ENCODE assay signal across 12 mouse cellular contexts in the genomic region with DNA sequence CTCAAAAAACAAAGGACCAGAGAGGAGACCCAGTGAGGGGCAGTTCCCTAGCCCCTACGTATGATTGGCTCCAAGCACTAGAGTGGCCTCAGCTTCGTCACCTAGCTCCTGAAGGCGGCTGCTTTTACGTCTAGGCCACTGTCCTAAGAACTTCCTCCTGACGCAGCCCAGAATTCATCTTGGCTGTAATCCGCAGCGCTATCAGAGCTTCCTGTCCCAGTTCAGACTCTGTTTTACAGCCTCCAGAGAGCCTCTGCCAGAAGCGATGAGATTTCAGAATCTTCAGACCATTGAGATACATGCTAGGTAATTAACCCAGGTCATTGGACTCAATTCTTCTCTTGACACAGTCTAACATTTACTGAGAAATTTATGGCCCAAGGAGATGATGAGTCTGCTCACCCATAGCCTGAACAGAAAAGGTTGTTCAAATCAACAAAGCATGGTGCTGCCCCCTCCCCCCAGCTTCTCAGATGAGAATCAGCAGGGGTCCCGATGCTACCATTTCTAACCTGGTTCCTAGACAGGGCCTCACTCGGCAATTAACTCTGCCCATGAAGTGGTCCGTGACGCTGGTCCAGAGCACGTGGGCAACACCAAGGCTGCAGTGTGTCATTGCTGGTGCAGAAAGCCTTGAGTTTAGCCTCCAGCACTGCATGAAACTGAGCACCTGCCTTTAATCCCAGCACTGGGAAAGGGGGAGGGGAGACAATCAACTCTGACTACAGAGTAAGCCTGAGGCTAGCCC. TPM values are rescaled to one million over a fixed set of nuclear protein-coding genes. Genes with fewer than 3 reads are reported as not detected.
DNase-seq lines count a peak whose midpoint lies in the region; ATAC-seq lines count a peak whose summit lies in the region.
"Had no signal": no experiment of that assay in that cellular context is flagged by ENCODE, and none has a peak within 500 bp of the region (broad histone marks: within the 10 kb centered on the region; RNA-seq: fewer than 3 reads in every experiment).

No protein-coding gene starts in this region.

- 42% methylated on average over 13 of the region's 13 CpGs for WGBS in midbrain, embryonic 13.5 days
- WGBS in midbrain, embryonic 11.5 days, result 52% methylated on average over 13 of the region's 13 CpGs
- WGBS in kidney, embryonic 16.5 days, result 10% methylated on average over 13 of the region's 13 CpGs

- no peak overlapping the region for H3K27ac ChIP-seq in midbrain, embryonic 13.5 days
- no peak overlapping the region for H3K27ac ChIP-seq in midbrain, embryonic 11.5 days (ENCODE audit: low read depth, low read length)
- no peak overlapping the region for H3K27ac ChIP-seq in kidney, embryonic 16.5 days (ENCODE audit: low read length)
- H3K27ac ChIP-seq: limb, embryonic 13.5 days had no signal

- DNase-seq in midbrain, embryonic 11.5 days (ENCODE audit: low spot score, missing footprints), result no peak
- DNase-seq in retina, postnatal 1 day, result peak; percentile 52
- no peak for DNase-seq in adipocyte (ENCODE audit: low spot score)
- no peak for DNase-seq in left cerebral cortex, adult 9 months (ENCODE audit: low spot score in 2 of 2)
- DNase-seq: cerebellum, adult 9-11 months; gastrocnemius, postnatal 36 days; layer of hippocampus, adult 9-11 months had no signal

- no peak overlapping the region for H3K4me2 ChIP-seq in midbrain, embryonic 13.5 days (replicated peaks)
- no peak overlapping the region for H3K4me2 ChIP-seq in midbrain, embryonic 11.5 days
- no peak overlapping the region for H3K4me2 ChIP-seq in kidney, embryonic 16.5 days (replicated peaks; ENCODE audit: low read depth, low read length)
- H3K4me2 ChIP-seq: limb, embryonic 13.5 days had no signal

- no peak overlapping the region for H3K4me3 ChIP-seq in midbrain, embryonic 13.5 days (replicated peaks)
- no peak overlapping the region for H3K4me3 ChIP-seq in midbrain, embryonic 11.5 days (ENCODE audit: low read depth, low read length)
- no peak overlapping the region for H3K4me3 ChIP-seq in kidney, embryonic 16.5 days (ENCODE audit: low read length)
- H3K4me3 ChIP-seq: limb, embryonic 13.5 days had no signal

- ATAC-seq in midbrain, embryonic 13.5 days, result peak; percentile 57
- ATAC-seq in midbrain, embryonic 11.5 days (ENCODE audit: low FRiP score), result no peak
- 0 out of 2 replicates have a peak, but pooled peaks have one; percentile 20 for ATAC-seq in common myeloid progenitor, adult 5-6 weeks (replicated peaks; ENCODE audit: low read depth, poor library complexity, severe bottlenecking)
- ATAC-seq in kidney, embryonic 16.5 days (ENCODE audit: low FRiP score, low TSS enrichment), result peak; percentile 94

- H3K9me3 ChIP-seq in midbrain, embryonic 13.5 days, result no peaks in the 10 kb centered on the region
- no peaks in the 10 kb centered on the region for H3K9me3 ChIP-seq in midbrain, embryonic 11.5 days (ENCODE audit: control insufficient read depth, low read length)
- H3K9me3 ChIP-seq in kidney, embryonic 16.5 days (ENCODE audit: low read length), result no peaks in the 10 kb centered on the region
- H3K9me3 ChIP-seq: limb, embryonic 13.5 days had no signal

- peaks cover 36% of the 10 kb centered on the region for H3K36me3 ChIP-seq in midbrain, embryonic 13.5 days
- H3K36me3 ChIP-seq in midbrain, embryonic 11.5 days (ENCODE audit: control insufficient read depth, insufficient read depth, low read length), result peaks cover 2% of the 10 kb centered on the region; the same call in 1 of the 2 replicates
- H3K36me3 ChIP-seq in kidney, embryonic 16.5 days (ENCODE audit: insufficient read depth, low read length), result peaks cover 8% of the 10 kb centered on the region; the same call in 1 of the 2 replicates

- no peak overlapping the region for H3K9ac ChIP-seq in midbrain, embryonic 13.5 days (replicated peaks)
- H3K9ac ChIP-seq in midbrain, embryonic 11.5 days (ENCODE audit: low read length), result no peak overlapping the region
- no peak overlapping the region; the same call in 1 of the 2 replicates for H3K9ac ChIP-seq in kidney, embryonic 16.5 days (replicated peaks; ENCODE audit: low read length)
- H3K9ac ChIP-seq: limb, embryonic 13.5 days had no signal

- H3K4me1 ChIP-seq in midbrain, embryonic 13.5 days (replicated peaks), result 0 out of 2 replicates have a peak, but pooled peaks cover 6% of the 10 kb centered on the region
- H3K4me1 ChIP-seq in midbrain, embryonic 11.5 days (ENCODE audit: control insufficient read depth, insufficient read depth, low read length), result no peaks in the 10 kb centered on the region
- H3K4me1 ChIP-seq in kidney, embryonic 16.5 days (ENCODE audit: insufficient read depth, low read length), result peaks cover 6% of the 10 kb centered on the region

- no peaks in the 10 kb centered on the region; the same call in 1 of the 2 replicates for H3K27me3 ChIP-seq in midbrain, embryonic 13.5 days
- no peaks in the 10 kb centered on the region for H3K27me3 ChIP-seq in midbrain, embryonic 11.5 days (ENCODE audit: control insufficient read depth, insufficient read depth, low read length)
- no peaks in the 10 kb centered on the region for H3K27me3 ChIP-seq in kidney, embryonic 16.5 days (ENCODE audit: insufficient read depth, low read length)
- H3K27me3 ChIP-seq: limb, embryonic 13.5 days had no signal

RNA-seq across cellular contexts. Expression of a gene that starts 21.3 kb away (rescaled TPM):
- polyA plus RNA-seq in midbrain, embryonic 13.5 days (2015; fragmentation: Nextera tagmentation; extraction: Ambion mirVana), result 55.2 and 61.4 TPM in 2 replicates
- 18.1 and 19.6 TPM in 2 replicates for polyA plus RNA-seq in midbrain, embryonic 11.5 days (2014; fragmentation: Nextera tagmentation; extraction: Ambion mirVana)
- 0.41 TPM in 1 of 2 replicates, not detected in the other for total RNA-seq in common myeloid progenitor, adult 5-6 weeks (2017)
- polyA plus RNA-seq in kidney, embryonic 16.5 days (2015; fragmentation: Nextera tagmentation; extraction: Ambion mirVana), result 46.7 and 48.5 TPM in 2 replicates
- total RNA-seq: neutrophil, adult 5-6 weeks had no signal

RNA-seq across cellular contexts. Expression of a gene that starts 21.3 kb away (rescaled TPM):
- polyA plus RNA-seq in midbrain, embryonic 13.5 days (2015; fragmentation: Nextera tagmentation; extraction: Ambion mirVana), result 31.4 and 33.5 TPM in 2 replicates
- 17.6 and 24.3 TPM in 2 replicates for polyA plus RNA-seq in midbrain, embryonic 11.5 days (2014; fragmentation: Nextera tagmentation; extraction: Ambion mirVana)
- 16.2 and 19.4 TPM in 2 replicates for total RNA-seq in common myeloid progenitor, adult 5-6 weeks (2017)
- polyA plus RNA-seq in kidney, embryonic 16.5 days (2015; fragmentation: Nextera tagmentation; extraction: Ambion mirVana), result 20.4 and 20.5 TPM in 2 replicates
